Mouse (Mus musculus) midbrain, postnatal 0 days (tissue): Measurements from ENCODE around the gene Olfr6. TPM values are rescaled to one million over a fixed set of nuclear protein-coding genes. Genes with fewer than 3 reads are reported as not detected.
"Not testable (repeated sequence)": the region's sequence is repeated elsewhere in the genome, so short reads cannot be mapped to it uniquely, and the experiment has no call there.

Experiments
- ATAC-seq: fragments of 200-750 bp; cut with Nextera tagmentation; 2 replicates; pipeline ENCODE4 v1.8.0; 2017; ENCODE audit warnings: moderate number of reproducible peaks, mild to moderate bottlenecking, moderate TSS enrichment, moderate library complexity; ENCODE audit not compliant: low FRiP score
- DNase-seq: peaks from one replicate; pipeline ENCODE4 v3.0.0-alpha.2; 2015; ENCODE audit warnings: low spot score
- H3K27ac ChIP-seq: fragments of 300-500 bp; sonication (generic); 2 replicates; pipeline ENCODE4 v1.5.1; 2014; ENCODE audit warnings: low read depth, mild to moderate bottlenecking, low read length, mixed read lengths
- H3K27me3 ChIP-seq: fragments of 300-500 bp; sonication (generic); 2 replicates; pipeline ENCODE4 v1.6.1; 2014; ENCODE audit warnings: low read length, control low read depth, mixed read lengths; ENCODE audit not compliant: insufficient read depth
- H3K36me3 ChIP-seq: fragments of 300-500 bp; sonication (generic); 2 replicates; pipeline ENCODE4 v1.6.1; 2014; ENCODE audit warnings: low read length, control low read depth, mixed read lengths; ENCODE audit not compliant: insufficient read depth
- H3K4me1 ChIP-seq: fragments of 300-500 bp; sonication (generic); 2 replicates; pipeline ENCODE4 v1.6.1; 2014; ENCODE audit warnings: mild to moderate bottlenecking, control low read depth, antibody characterized with exemption, low read length, mixed read lengths; ENCODE audit not compliant: insufficient read depth
- H3K4me2 ChIP-seq: fragments of 300-500 bp; sonication (generic); 2 replicates; pipeline ENCODE4 v1.6.1; 2014; ENCODE audit warnings: low read depth, mild to moderate bottlenecking, low read length, mixed read lengths; ENCODE audit not compliant: poor library complexity, severe bottlenecking
- H3K4me3 ChIP-seq: fragments of 300-500 bp; sonication (generic); 2 replicates; pipeline ENCODE4 v1.5.1; 2014; ENCODE audit warnings: low read depth, mild to moderate bottlenecking, low read length, moderate library complexity
- H3K9ac ChIP-seq: fragments of 300-500 bp; sonication (generic); replicated peaks from 2 replicates; pipeline ENCODE4 v1.6.1; 2014; ENCODE audit warnings: mild to moderate bottlenecking, low read length, moderate library complexity, mixed read lengths; ENCODE audit not compliant: poor library complexity, severe bottlenecking
- H3K9me3 ChIP-seq: fragments of 300-500 bp; sonication (generic); 2 replicates; pipeline ENCODE4 v1.6.1; 2016; ENCODE audit warnings: low read length, control low read depth
- CTCF ChIP-seq: IDR thresholded peaks from 2 replicates; pipeline ENCODE4 v1.5.1; 2016; ENCODE audit warnings: antibody characterized with exemption, mild to moderate bottlenecking
- WGBS: fragments of 180-500 bp; shearing (Covaris S2); extraction: QIAGEN DNeasy Blood & Tissue Kit; methylation state at CpG from one replicate; pipeline ENCODE4 v1.1.7; 2014; 5-methylcytosine and 5-hydroxymethylcytosine counted together
- polyA plus RNA-seq: library from polyadenylated mRNA; unstranded; fragments of >200 nt; fragmentation: Nextera tagmentation; extraction: Ambion mirVana; gene quantifications from 2 replicates; pipeline ENCODE4 v1.2.1, GENCODE M21; 2015
- total RNA-seq: library from RNA; depleted of rRNA; stranded (reverse); fragments of >200 nt; gene quantifications from 2 replicates; pipeline ENCODE4 v1.2.3, GENCODE M21; 2014; rRNA removed

The Olfr6 gene
- total and polyA plus RNA-seq, 2 experiments from 2014 or later, result not detected

DNA sequence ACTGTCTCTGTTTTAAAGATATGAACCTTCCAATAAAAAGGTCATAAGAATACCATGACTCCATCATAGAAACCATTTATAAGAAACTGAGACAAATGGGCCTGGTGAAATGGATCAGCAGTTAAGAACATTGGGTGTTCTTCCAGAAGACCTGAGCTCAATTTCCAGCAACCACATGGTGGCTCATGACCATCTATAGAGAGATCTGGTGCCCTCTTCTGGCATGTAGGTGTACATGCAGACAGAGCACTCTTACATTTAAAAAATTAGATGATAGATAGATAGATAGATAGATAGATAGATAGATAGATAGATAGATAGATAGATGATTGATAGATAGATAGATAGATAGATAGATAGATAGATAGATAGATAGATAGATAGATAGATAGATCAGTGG is 3.8 kb upstream of the Olfr6 start:
- peak; percentile 21; the same call in 1 of the 2 replicates for TF ChIP-seq CTCF
- not testable (repeated sequence) for H3K27me3 ChIP-seq, DNase-seq, H3K9ac ChIP-seq, H3K27ac ChIP-seq, H3K4me3 ChIP-seq, H3K9me3 ChIP-seq, H3K4me2 ChIP-seq, ATAC-seq, H3K4me1 ChIP-seq, H3K36me3 ChIP-seq

GRCm38 (mm10) chr7:106948212-106948611 is 15.5 kb downstream of the Olfr6 start, which contains the start of gene Olfr710:
Gene Olfr710, minus strand, starts transcription at chr7:106948312.
- H3K27me3 ChIP-seq, result no peaks in the 10 kb centered on the region
- H3K27ac ChIP-seq, result no peak within 1 kb of the TSS
- 76% methylated on average over 3 of the region's 3 CpGs for WGBS
- no peaks in the 10 kb centered on the region for H3K9me3 ChIP-seq
- H3K9ac ChIP-seq, result no peak within 1 kb of the TSS
- no peaks in the 10 kb centered on the region for H3K4me1 ChIP-seq
- DNase-seq (no peak), ATAC-seq (no peak)
- H3K4me2 ChIP-seq, result no peak within 1 kb of the TSS
- no peak within 1 kb of the TSS for H3K4me3 ChIP-seq
- H3K36me3 ChIP-seq, result no peaks in the 10 kb centered on the region
- no peak for TF ChIP-seq CTCF

DNA sequence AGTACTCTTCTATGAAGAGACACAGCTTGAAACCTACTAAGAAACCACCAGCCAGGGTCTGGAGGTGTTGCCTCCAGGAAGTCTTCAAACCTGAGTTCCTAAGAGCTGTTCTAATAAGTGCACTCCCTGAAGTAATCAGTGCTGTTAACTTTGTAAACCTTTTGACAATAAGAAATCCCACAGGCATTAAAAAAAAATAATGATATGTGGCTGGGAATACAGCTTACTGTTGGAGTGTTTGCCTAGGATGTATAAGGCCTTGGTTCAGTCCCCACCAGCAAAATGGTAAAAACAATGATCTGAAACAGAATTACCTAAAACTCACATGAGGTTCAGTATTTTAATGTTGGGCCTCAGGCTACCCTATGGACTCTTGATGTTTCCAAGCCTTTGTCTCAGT is 31.6 kb downstream of the Olfr6 start, which contains the start of gene Olfr709-ps1:
Olfr709-ps1 (minus strand) TSS at position 101 of the 400 bp plus-strand sequence.
- Histone ChIP-seq H3K36me3 (no peaks in the 10 kb centered on the region), H3K9me3 (no peaks in the 10 kb centered on the region), H3K27me3 (no peaks in the 10 kb centered on the region), H3K4me1 (no peaks in the 10 kb centered on the region), H3K4me2 (no peak within 1 kb of the TSS), H3K9ac (no peak within 1 kb of the TSS), H3K4me3 (no peak within 1 kb of the TSS), H3K27ac (no peak within 1 kb of the TSS)
- ATAC-seq (no peak), DNase-seq (no peak)
- no peak for TF ChIP-seq CTCF

DNA sequence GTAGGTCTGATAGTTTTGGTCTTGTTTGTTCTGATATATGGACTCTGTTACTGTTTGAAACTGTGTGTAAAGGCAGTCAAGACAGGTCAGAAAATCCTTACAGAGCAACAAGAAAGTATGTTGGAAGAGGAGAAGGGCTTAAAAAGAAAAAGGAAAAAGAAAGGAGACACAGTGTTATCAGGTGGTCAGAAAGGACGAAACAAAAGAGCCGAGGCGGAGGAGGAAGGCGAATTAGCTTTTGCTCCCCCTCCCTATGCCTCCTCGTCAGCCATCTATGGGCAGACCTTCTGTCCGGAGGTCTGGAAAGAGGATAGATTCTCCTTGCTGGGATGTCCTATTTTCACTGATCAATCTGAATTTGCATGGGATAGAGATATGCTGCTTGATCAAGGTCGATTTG is 42.8 kb downstream of the Olfr6 start:
- H3K4me1 ChIP-seq, H3K27me3 ChIP-seq, H3K4me3 ChIP-seq, H3K36me3 ChIP-seq, H3K4me2 ChIP-seq, ATAC-seq, H3K9ac ChIP-seq, H3K9me3 ChIP-seq, H3K27ac ChIP-seq, DNase-seq: not testable (repeated sequence)
- WGBS, result 91% methylated on average over 6 of the region's 7 CpGs

DNA sequence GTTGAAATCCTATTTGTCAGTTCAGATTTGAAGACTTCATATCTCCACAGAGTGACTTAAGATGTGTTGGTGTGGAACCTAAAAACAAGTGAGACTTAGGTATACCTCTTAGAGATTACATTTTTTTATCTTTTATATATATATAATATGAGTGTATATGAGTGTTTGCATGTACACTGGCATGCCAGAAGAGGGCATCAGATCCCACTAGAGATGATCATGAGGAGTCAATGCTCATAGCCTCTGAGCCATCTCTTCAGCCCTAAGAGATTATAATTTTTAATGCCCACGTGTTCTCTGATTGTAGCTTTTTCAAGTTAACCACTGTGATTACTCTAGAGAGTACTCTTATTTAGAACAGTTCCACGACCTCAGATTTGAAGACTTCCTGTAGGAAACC is 56.1 kb downstream of the Olfr6 start, which contains the start of gene Olfr1532-ps1:
Olfr1532-ps1 (plus strand) TSS at position 326 of the 400 bp plus-strand sequence.
- ATAC-seq, result no peak
- Histone ChIP-seq H3K4me1 (no peaks in the 10 kb centered on the region), H3K4me3 (no peak within 1 kb of the TSS), H3K27ac (no peak within 1 kb of the TSS), H3K4me2 (no peak within 1 kb of the TSS), H3K27me3 (no peaks in the 10 kb centered on the region), H3K36me3 (no peaks in the 10 kb centered on the region), H3K9me3 (no peaks in the 10 kb centered on the region), H3K9ac (no peak within 1 kb of the TSS)
- no peak for DNase-seq
- 65% methylated on average over 2 of the region's 2 CpGs for WGBS
- no peak for TF ChIP-seq CTCF

Other genes starting within 250 kb of the Olfr6 start
- not detected in 2 replicates for gene Olfr695, start 247.5 kb downstream of the Olfr6 start, total RNA-seq
- not detected in 2 replicates for gene Olfr695, start 247.5 kb downstream of the Olfr6 start, polyA plus RNA-seq
- gene Olfr697, start 221.5 kb downstream of the Olfr6 start, total RNA-seq, result 0.22 TPM in 1 of 2 replicates, not detected in the other
- not detected in 2 replicates for gene Olfr697, start 221.5 kb downstream of the Olfr6 start, polyA plus RNA-seq
- gene Olfr698, start 208.5 kb downstream of the Olfr6 start, total RNA-seq, result not detected in 2 replicates
- not detected in 2 replicates for gene Olfr698, start 208.5 kb downstream of the Olfr6 start, polyA plus RNA-seq
- gene Olfr699, start 170.7 kb downstream of the Olfr6 start, total RNA-seq, result not detected in 2 replicates
- not detected in 2 replicates for gene Olfr699, start 170.7 kb downstream of the Olfr6 start, polyA plus RNA-seq
- not detected in 2 replicates for gene Olfr700, start 155.1 kb downstream of the Olfr6 start, total RNA-seq
- not detected in 2 replicates for gene Olfr700, start 155.1 kb downstream of the Olfr6 start, polyA plus RNA-seq
- gene Olfr701, start 149.8 kb downstream of the Olfr6 start, total RNA-seq, result not detected in 2 replicates
- not detected in 2 replicates for gene Olfr701, start 149.8 kb downstream of the Olfr6 start, polyA plus RNA-seq
- not detected in 2 replicates for gene Olfr702, start 130.0 kb downstream of the Olfr6 start, total RNA-seq
- gene Olfr702, start 130.0 kb downstream of the Olfr6 start, polyA plus RNA-seq, result not detected in 2 replicates
- gene Olfr703, start 120.6 kb downstream of the Olfr6 start, total RNA-seq, result not detected in 2 replicates
- gene Olfr703, start 120.6 kb downstream of the Olfr6 start, polyA plus RNA-seq, result not detected in 2 replicates
- not detected in 2 replicates for gene Olfr704, start 100.8 kb downstream of the Olfr6 start, total RNA-seq
- not detected in 2 replicates for gene Olfr704, start 100.8 kb downstream of the Olfr6 start, polyA plus RNA-seq
- not detected in 2 replicates for gene Olfr705, start 87.0 kb downstream of the Olfr6 start, total RNA-seq
- not detected in 2 replicates for gene Olfr705, start 87.0 kb downstream of the Olfr6 start, polyA plus RNA-seq
- gene Olfr706, start 75.8 kb downstream of the Olfr6 start, total RNA-seq, result not detected in 2 replicates
- gene Olfr706, start 75.8 kb downstream of the Olfr6 start, polyA plus RNA-seq, result not detected in 2 replicates
- not detected in 2 replicates for gene Olfr707, start 62.7 kb downstream of the Olfr6 start, total RNA-seq
- gene Olfr707, start 62.7 kb downstream of the Olfr6 start, polyA plus RNA-seq, result not detected in 2 replicates
- gene Olfr1532-ps1, start 55.9 kb downstream of the Olfr6 start, total RNA-seq, result not detected in 2 replicates
- gene Olfr1532-ps1, start 55.9 kb downstream of the Olfr6 start, polyA plus RNA-seq, result not detected in 2 replicates
- gene Olfr709-ps1, start 31.7 kb downstream of the Olfr6 start, total RNA-seq, result not detected in 2 replicates
- gene Olfr709-ps1, start 31.7 kb downstream of the Olfr6 start, polyA plus RNA-seq, result not detected in 2 replicates
- not detected in 2 replicates for gene Olfr710, start 15.6 kb downstream of the Olfr6 start, total RNA-seq
- gene Olfr710, start 15.6 kb downstream of the Olfr6 start, polyA plus RNA-seq, result not detected in 2 replicates
- not detected in 2 replicates for gene Olfr711, start 11.5 kb upstream of the Olfr6 start, total RNA-seq
- gene Olfr711, start 11.5 kb upstream of the Olfr6 start, polyA plus RNA-seq, result not detected in 2 replicates
- gene Olfr2, start 42.1 kb upstream of the Olfr6 start, total RNA-seq, result not detected in 2 replicates
- gene Olfr2, start 42.1 kb upstream of the Olfr6 start, polyA plus RNA-seq, result not detected in 2 replicates
- not detected in 2 replicates for gene Olfr713, start 67.2 kb upstream of the Olfr6 start, total RNA-seq
- not detected in 2 replicates for gene Olfr713, start 67.2 kb upstream of the Olfr6 start, polyA plus RNA-seq
- gene Olfr714, start 107.0 kb upstream of the Olfr6 start, total RNA-seq, result not detected in 2 replicates
- gene Olfr714, start 107.0 kb upstream of the Olfr6 start, polyA plus RNA-seq, result not detected in 2 replicates
- gene Olfr17, start 129.3 kb upstream of the Olfr6 start, total RNA-seq, result not detected in 2 replicates
- not detected in 2 replicates for gene Olfr17, start 129.3 kb upstream of the Olfr6 start, polyA plus RNA-seq
- not detected in 2 replicates for gene Olfr715b, start 146.4 kb upstream of the Olfr6 start, total RNA-seq
- not detected in 2 replicates for gene Olfr715b, start 146.4 kb upstream of the Olfr6 start, polyA plus RNA-seq
- gene Olfr715, start 167.1 kb upstream of the Olfr6 start, total RNA-seq, result not detected in 2 replicates
- gene Olfr715, start 167.1 kb upstream of the Olfr6 start, polyA plus RNA-seq, result not detected in 2 replicates
- not detected in 2 replicates for gene Olfr716, start 174.4 kb upstream of the Olfr6 start, total RNA-seq
- gene Olfr716, start 174.4 kb upstream of the Olfr6 start, polyA plus RNA-seq, result not detected in 2 replicates
- not detected in 2 replicates for gene Nlrp14, start 203.1 kb upstream of the Olfr6 start, total RNA-seq
- not detected in 2 replicates for gene Nlrp14, start 203.1 kb upstream of the Olfr6 start, polyA plus RNA-seq
- gene Rbmxl2, start 245.5 kb upstream of the Olfr6 start, total RNA-seq, result not detected in 2 replicates
- not detected in 2 replicates for gene Rbmxl2, start 245.5 kb upstream of the Olfr6 start, polyA plus RNA-seq